Mouse (Mus musculus) G1E-ER4 (cell line): ENCODE data around the gene Ces1c. TPM values are rescaled to one million over a fixed set of nuclear protein-coding genes. Genes with fewer than 3 reads are reported as not detected.

ENCODE experiments used
- GATA1 ChIP-seq: IDR thresholded peaks from one replicate; pipeline ENCODE4 v1.8.0; 2012; ENCODE audit warnings: low read length, inconsistent platforms
- polyA plus RNA-seq: library from polyadenylated mRNA; stranded (reverse); fragments of >175 nt; gene quantifications from 2 replicates; pipeline ENCODE4 v1.2.3, GENCODE M21; 2012

Ces1c gene
- not detected in 2 replicates for polyA plus RNA-seq

DNA sequence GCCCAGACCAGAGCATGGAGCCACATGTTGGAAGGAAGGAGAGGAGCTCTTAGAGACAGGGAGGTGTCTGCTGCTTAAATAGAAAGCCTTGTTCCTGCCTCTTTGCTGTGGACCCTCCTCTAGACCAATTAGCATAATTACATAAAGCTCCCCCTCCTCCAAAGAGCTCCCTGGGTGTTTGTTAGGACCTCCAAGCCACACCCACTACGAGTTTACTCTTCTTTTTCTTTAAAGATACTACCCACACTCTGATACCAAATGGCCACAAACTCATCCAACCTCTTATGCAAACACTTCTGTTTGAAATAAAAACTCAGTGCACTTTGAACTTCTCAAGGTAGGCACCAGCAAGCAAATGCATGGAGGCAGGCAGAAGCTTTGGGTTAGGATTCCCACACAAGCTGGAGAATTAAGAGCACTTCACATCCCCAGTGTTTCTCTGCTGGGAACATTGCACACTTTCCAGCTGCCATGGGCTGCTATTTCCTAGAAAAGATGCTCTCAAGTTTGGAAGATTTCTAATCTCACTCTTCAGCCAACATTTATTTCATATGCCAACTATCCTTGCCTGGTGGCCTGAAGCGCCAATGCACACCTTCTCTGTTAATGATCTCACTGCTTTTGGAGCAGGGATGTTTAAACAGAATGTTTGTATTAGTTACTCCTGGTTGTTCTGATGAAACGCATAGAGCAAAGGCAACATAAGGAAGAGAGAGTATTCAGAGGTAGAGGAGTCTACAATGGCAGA lies at the start of gene Ces1c:
Ces1c (minus strand) TSS at position 51 of the 748 bp plus-strand sequence.
- no peak for TF ChIP-seq GATA1

DNA sequence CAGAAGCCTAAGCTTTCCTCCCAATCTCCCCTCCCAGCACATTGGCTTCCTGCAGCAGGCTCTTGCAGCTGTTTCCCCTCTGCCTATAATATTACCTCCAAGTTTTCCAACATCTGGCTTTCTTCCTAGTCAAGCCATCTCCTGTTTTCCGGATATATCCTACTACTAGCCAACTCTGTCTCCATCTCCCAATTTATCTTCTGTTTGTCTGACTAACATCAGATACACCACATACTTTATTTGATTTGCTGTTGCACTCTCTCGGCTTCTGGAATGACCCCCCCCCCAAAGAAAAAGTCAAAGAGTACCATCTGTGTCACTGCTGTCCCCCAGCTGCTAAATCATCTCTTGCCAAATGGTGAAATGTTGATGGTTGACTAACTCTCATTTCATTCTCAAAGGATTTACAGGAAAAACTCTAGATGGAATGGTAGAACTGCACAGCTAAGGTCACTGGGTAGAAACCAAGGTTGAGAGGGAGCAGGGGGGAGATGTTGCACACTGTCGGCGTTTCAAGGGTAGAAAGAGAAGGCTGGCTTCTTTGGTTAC lies 49.6 kb upstream of the Ces1c start:
- no peak for TF ChIP-seq GATA1

DNA sequence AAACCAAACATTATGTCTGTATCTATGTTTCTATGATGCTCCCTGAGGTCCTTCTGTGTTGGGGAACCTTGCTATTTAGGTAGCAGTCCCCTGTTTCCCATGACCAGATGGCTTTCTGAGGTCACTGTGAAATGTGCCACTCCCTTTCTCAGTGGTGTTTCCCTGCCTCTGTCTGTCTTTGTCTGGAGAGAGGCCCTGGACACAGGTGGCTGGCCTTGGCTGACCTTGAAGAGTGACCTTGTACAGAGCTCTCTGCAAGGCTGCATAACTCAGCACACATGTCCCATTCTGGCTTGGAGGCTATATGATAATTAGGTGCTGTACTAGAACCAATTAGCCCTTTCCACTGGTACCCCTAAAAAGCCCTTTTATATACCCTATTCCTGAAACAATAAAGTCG lies 45.5 kb upstream of the Ces1c start:
- no peak for TF ChIP-seq GATA1

DNA sequence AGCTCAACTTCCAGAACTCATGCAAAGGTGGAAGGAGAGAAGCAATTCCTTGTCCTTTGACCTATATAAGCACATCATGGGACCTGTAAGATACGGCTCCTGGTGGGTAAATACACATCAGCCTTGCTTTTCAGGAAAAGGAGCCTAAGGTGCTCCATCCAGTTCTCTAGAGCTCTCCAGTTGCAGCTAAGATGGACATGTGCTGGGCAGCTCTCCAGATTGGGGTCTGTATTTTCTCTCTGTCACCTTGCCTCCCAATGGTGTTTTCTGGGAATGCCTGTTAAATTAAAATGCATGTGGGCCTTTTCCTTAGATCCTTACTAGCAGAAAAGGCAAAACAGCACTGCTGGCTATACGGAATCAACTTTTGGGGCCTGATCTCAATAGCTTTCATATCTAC lies 43.5 kb upstream of the Ces1c start:
- TF ChIP-seq GATA1 = no peak

DNA sequence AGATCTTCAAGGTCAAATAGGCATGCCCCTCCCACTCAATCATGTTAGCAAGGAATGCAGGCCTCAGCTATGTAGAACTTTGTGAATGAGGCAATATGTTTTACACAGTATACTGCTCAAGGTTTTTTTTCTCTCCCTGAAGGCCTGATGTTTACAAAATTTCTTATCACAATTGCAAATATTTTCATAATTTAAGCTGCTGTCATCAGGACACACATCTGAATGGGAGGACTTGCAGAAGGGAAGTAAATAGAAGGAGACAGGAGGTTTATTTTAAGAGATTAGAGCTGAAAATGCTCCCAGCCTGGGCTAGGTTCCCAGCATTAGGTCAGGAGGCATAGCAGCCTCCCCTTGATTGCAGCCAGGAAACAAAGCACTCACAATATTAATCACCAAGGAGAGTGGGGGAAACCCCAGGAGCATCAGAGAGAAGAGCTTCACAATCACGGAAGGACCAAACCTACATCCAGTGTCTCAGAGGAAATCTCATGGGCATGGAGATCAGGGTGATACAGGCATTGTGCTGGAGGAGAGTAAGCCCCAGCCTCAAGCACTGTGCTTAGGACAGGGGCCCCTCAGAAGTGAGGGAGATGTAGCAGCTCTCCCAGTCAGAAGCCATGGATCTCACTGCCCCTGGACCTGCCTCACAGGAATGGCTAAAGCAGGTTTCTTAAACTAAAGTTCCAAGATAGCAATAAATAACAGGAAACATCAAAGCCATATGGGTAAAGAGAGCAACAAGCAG lies 40.9 kb upstream of the Ces1c start:
- TF ChIP-seq GATA1 = no peak

DNA sequence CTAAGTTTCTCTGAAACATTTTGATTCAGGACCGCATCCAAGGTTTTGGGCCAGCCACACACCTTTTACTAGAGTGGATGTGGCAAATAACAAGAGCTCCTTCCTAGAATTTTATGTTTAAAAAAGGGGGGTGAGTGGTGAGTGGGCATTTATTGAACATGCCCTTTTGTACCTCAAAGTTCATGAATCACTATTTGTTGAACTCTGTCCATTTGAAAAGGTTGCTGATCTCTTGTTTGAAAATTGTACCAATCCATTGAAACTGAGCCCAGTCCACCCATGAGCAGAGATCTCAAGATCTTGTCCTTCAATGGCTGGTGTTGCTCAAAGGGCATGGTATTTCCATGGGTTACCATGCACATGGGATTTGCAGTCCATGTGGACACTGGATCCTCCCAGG lies 32.3 kb upstream of the Ces1c start:
- TF ChIP-seq GATA1 = no peak

DNA sequence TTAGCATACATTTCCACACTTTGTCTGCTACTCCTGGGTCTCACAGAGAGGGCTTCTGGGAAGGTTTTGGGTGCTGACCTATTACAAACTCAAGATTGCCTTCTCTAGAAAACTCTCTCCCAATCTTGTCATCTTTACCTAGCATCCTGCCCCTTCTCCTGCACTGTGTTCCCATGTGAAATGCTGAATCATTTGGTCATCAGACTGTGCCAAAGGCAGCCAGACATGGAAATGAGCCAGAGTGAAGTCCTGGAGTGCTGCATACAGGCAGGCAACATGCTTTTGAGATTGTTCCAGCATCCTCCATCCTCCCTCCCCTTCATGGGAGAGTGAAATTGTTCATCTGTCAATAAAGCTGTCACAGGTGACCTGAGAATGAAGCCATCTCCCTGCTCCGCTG lies 20.3 kb upstream of the Ces1c start:
- no peak for TF ChIP-seq GATA1

DNA sequence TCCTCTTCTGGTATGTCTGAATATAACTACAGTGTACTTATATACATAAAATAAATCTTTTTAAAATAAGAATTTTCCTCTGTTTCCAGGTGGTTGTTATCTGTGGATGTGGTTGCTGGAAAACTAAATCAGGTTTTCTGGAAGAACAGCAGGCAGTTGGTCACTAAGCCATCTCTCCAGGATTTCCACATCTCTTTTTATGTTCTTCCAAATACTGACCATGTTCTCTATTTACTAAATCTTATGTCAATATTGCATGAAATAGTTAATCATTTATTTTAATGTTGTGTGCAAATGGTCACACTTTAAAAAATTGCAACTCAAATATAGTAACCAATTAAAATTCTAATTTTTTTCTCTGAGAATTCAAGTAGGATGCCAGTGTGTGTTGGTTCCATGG lies 16.2 kb upstream of the Ces1c start:
- TF ChIP-seq GATA1 = no peak

DNA sequence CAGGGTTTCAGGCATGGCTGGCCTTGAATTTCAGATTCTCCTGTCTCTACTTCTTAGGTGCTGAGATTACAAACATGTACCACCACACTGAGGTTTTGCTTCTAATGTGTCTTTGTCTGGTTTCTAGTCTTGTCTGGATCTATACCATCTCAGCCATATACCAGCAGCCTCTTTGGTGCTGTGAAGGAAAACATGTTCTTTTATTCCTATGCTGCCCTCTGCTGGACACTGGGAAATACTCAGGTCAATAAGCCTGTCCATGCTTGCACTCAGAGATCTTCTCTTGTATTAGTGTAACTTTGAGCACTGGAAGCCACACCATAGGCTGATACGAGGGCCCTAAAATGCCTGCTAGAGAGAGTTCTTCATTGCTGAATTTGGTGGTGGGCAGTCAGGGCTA lies 9.6 kb upstream of the Ces1c start:
- TF ChIP-seq GATA1 = no peak

DNA sequence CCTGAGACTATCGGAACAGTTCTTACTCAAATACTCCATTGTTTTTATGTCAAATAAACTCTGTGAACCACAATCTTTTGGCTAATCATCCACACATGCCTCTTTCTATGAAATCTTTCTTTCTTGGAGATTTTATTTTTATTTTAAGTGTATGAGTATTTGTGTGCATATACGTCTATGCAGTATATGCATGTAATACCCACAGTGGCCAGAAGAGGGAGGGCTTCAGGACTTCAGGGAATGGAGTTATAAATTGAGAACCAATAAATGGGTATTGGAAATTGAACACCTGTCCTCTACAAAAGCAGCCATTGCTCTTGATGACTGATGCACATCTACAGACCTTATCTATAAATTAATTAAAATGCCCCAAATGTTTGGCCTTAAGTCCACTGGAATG lies 1.1 kb upstream of the Ces1c start:
- TF ChIP-seq GATA1 = no peak

DNA sequence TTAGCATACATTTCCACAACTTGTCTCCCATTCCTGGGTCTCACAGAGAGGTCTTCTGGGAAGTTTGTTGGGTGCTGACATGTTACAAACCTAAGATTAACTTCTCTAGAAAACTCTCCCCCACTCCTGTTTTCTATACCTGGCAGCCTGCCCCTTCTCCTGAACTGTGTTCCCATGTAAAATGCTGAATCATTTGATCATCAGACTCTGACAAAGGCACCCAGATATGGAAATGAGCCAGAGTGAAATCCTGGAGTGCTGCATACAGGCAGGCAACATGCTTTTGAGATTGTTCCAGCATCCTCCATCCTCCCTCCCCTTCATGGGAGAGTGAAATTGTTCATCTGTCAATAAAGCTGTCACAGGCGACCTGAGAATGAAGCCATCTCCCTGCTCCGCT lies 4.6 kb downstream of the Ces1c start:
- TF ChIP-seq GATA1 = no peak

DNA sequence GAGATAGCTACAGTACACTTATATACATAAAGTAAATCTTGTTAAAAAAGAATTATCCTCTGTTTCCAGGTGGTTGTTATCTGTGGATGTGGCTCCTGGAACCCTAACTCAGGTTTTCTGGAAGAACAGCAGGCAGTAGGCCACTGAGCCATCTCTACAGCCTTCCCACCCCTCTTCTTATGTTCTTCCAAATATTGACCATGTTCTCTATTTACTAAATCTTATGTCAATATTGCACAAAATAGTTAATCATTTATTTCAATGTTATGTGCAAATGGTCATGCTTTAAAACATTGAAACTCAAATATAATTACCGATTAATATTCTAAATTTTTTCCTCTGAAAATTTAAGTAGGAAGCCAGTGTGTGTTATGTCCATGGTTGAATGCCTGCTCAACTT lies 9.1 kb downstream of the Ces1c start:
- TF ChIP-seq GATA1 = no peak

DNA sequence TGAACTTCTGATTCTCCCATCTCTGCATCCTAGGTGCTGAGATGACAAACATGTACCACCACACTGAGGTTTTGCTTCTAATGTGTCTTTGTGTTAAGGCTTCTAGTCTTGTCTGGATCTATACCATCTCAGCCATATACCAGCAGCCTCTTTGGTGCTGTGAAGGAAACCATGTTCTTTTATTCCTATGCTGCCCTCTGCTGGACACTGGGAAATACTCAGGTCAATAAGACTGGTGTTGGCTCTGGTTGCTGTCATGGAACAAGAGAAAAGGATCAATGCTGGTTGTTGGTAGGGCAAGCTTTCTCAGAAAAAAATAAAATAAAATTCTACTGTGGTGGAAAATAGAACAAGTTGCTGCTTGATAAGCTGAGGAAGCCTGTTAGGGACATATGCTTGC lies 35.7 kb downstream of the Ces1c start:
- TF ChIP-seq GATA1 = no peak

DNA sequence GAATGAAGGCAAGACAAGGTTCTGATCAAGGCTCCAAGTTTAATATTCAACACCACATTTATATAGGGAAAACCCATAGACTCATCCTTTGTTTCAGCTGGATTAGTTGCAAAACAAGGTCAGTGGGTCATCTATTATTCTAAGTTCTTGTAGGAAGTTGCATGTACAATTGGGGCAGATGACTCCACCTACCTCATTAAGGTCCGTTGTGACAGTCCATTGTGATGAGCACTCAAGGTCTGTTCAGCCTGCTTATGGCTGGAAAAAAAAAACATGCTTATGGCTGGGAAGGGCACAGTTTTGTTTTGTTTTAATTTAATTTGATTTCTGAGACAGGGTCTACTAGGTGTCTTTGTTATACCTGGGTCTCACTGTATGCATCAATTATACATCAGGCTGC lies 39.8 kb downstream of the Ces1c start:
- no peak for TF ChIP-seq GATA1

DNA sequence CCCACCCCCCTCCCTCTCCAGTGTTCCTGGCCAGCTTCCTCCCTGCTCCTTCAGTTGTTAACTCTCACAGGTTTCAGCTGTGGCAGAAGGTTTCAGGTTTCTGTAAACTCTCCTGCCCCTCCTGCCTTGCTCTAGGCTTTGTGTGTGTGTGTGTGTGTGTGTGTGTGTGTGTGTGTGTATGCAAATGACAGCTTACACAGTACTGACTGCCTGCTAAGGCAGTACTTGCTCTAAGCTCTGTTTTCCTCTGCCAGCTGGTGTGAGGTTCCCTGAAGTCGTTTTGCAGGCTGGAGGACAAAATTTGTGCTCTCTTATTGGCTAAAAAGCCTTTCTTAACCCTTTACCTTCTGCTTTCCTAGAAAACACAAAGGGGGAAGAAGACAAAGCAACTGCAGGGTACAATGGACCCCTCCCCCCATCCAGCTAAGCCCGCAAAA lies 42.4 kb downstream of the Ces1c start:
- no peak for TF ChIP-seq GATA1

DNA sequence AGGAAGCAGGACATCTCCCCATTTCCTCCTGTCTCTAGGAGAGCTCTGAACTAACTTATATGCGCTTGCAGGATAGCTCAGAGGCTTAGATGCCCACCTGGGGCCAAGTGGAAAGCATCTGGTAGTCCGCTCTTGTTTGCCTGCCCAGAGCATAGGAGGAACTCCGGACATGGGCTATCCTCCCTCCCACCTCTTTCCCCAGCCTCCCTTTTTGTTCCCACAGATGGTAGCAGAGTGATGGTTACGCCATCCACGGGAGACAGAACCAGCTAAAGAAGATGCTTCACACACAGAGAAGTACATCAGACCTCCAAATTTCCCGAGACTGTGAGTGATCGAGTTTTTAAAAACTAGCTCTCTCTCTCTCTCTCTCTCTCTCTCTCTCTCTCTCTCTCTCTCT lies 42.9 kb downstream of the Ces1c start:
- no peak for TF ChIP-seq GATA1

DNA sequence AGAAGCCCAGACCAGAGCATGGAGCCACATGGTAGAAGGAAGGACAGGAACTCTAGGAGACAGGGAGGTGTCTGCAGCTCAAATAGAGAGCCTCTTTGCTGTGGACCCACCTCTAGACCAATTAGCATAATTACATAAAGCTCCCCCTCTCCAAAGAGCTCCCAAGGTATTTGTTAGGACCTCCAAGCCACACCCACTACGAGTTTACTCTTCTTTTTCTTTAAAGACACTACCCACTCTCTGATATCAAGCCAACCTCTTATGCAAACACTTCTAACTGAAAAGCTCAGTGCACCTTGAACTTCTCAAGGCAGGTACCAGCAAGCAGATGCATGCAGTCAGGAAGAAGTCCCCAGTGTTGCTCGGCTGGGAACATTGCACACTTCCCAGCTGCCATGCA lies 51.2 kb downstream of the Ces1c start, which contains the start of gene Ces1b:
Ces1b (minus strand) TSS at position 131 of the 400 bp plus-strand sequence.
- no peak for TF ChIP-seq GATA1

DNA sequence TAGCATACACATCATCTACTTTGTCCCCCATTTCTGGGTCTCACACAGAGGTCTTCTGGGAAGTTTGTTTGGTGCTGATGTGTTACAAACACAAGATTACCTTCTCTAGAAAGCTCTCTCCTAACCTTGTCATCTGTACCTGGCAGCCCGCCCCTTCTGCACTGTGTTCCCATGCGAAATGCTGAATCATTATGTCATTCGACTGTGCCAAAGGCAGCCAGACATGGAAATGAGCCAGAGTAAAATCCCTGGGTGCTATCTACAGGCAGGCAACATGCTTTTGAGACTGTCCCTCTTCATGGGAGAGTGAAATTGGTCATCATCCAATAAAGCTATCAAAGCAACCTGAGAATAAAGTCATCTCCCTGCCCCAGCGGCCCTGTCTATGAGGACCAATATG lies 55.8 kb downstream of the Ces1c start:
- no peak for TF ChIP-seq GATA1
